Mouse (Mus musculus): ENCODE measurements at regions not wholly inside any gene's neighbourhood (a gene's known extent, or its start where the extent isn't known, plus 50 kb on each side); places are given as distances from the start of the nearest gene placed in this dataset.
"Not testable (repeated sequence)": the region's sequence is repeated elsewhere in the genome, so short reads cannot be mapped to it uniquely, and the experiment has no call there.

- peak in 1 of 2 experiments; percentile 45 for DNase-seq
These were observed 52.0 kb upstream of the Ak4 start for GRCm38 (mm10) chr4:101366905-101367679.

GRCm38 (mm10) chr4:101365299-101365698 lies 53.8 kb upstream of the Ak4 start:
- no peak for DNase-seq

GRCm38 (mm10) chr4:101364716-101365115 lies 54.4 kb upstream of the Ak4 start:
- DNase-seq = no peak

GRCm38 (mm10) chr4:101363231-101363630 lies 55.8 kb upstream of the Ak4 start:
- DNase-seq = not testable (repeated sequence)

- no peak for DNase-seq
These were observed 57.3 kb upstream of the Ak4 start for GRCm38 (mm10) chr4:101361779-101362178.

GRCm38 (mm10) chr4:101360296-101360695 lies 58.8 kb upstream of the Ak4 start:
- DNase-seq = no peak

- no peak for DNase-seq
These were observed 60.0 kb upstream of the Ak4 start for GRCm38 (mm10) chr4:101359119-101359518.

GRCm38 (mm10) chr4:101358525-101358924 lies 60.6 kb upstream of the Ak4 start:
- no peak for DNase-seq

- DNase-seq = no peak
These were observed 61.2 kb upstream of the Ak4 start for GRCm38 (mm10) chr4:101357923-101358322.

GRCm38 (mm10) chr4:101356954-101357891 lies 61.9 kb upstream of the Ak4 start:
- DNase-seq = peak; percentile 34 to 52

- peak; percentile 64 to 69 for DNase-seq
These were observed 62.8 kb upstream of the Ak4 start for GRCm38 (mm10) chr4:101356093-101356953.

- DNase-seq = peak; percentile 25 to 27
These were observed 63.5 kb upstream of the Ak4 start for GRCm38 (mm10) chr4:101355431-101356092.

GRCm38 (mm10) chr4:101354951-101355350 lies 64.1 kb upstream of the Ak4 start:
- peak in 1 of 2 experiments; percentile 21 for DNase-seq

GRCm38 (mm10) chr4:101354086-101354855 lies 64.8 kb upstream of the Ak4 start:
- no peak for DNase-seq

GRCm38 (mm10) chr4:101352178-101352577 lies 66.9 kb upstream of the Ak4 start:
- no peak for DNase-seq

- DNase-seq = no peak
These were observed 67.4 kb upstream of the Ak4 start for GRCm38 (mm10) chr4:101351716-101352115.

GRCm38 (mm10) chr4:101350656-101351055 lies 68.4 kb upstream of the Ak4 start:
- DNase-seq = no peak

GRCm38 (mm10) chr4:101350222-101350621 lies 68.9 kb upstream of the Ak4 start:
- DNase-seq = no peak

- DNase-seq = peak in 1 of 2 experiments; percentile 27
These were observed 69.7 kb upstream of the Ak4 start for GRCm38 (mm10) chr4:101349413-101349812.

- no peak for DNase-seq
These were observed 71.8 kb upstream of the Ak4 start for GRCm38 (mm10) chr4:101347309-101347708.

- DNase-seq = no peak
These were observed 76.9 kb upstream of the Ak4 start for GRCm38 (mm10) chr4:101342071-101342762.
